Mouse (Mus musculus): ENCODE measurements around the gene Tbxas1. TPM values are rescaled to one million over a fixed set of nuclear protein-coding genes. Genes with fewer than 3 reads are reported as not detected.

Gene Tbxas1
- polyA plus RNA-seq, 1 experiment from 2014 or later: 5.5 TPM

DNA sequence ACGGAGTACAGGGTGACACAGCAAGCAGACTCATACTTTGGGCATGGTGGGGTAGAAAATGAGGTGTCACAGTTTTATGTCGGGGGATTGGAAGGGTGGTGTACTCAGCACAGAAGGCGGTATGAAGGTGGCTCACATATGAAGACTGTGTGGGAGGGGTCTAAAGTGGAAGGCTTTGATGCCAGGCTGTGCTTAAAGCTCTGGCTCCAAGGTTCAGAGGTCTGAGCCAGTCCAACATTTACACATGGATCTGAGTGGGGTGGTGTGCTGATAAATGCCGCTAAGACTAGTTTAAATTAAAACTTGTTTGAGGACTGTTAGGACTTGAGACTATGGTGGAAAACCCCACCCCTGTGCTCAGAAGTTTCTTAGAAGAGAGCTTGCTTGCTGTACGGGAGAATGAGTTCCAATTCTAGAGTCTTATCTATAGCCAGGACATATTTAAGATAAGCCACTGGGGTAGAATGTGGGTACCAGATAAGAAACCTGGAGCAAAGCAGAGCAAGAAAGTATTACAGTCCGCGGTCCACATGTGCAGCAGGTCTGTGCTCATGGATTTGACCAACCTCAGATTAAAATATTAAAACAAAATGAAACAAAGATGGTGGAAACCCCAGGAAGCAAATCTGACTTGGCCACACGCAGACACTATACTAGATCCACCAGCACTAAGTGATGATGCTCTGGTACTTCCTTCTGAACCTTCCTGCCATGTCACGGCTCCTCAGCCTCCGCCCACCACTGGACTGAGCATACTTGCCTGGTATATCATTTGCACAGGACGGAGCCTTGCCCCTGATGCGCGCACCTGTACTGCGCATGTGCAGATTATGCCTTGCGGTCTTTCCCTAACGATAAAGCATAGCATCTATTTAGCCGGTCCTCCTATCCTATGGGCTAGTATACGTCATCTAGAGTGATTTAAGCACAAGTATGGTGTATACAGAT lies 48.9 kb downstream of the Tbxas1 start:
- TF ChIP-seq EP300 (IDR thresholded peaks at IDR 0.05) (peak; percentile 88), CTCF (IDR thresholded peaks at IDR 0.05) (no peak)
- Histone ChIP-seq H3K36me3 (ENCODE audit: insufficient read depth, low read length) (no peaks in the 10 kb centered on the region), H3K4me3 (ENCODE audit: low read depth, low read length) (no peak overlapping the region), H3K4me2 (replicated peaks; ENCODE audit: low read depth, low read length) (no peak overlapping the region), H3K9me3 (ENCODE audit: low read length) (no peaks in the 10 kb centered on the region), H3K27me3 (replicated peaks; ENCODE audit: insufficient read depth, low read length) (no peaks in the 10 kb centered on the region), H3K27ac (ENCODE audit: low read length) (no peak overlapping the region; the same call in 1 of the 2 replicates), H3K4me1 (ENCODE audit: insufficient read depth, low read depth, low read length) (peaks cover 4% of the 10 kb centered on the region; the same call in 1 of the 2 replicates), H3K9ac (replicated peaks; ENCODE audit: low read depth) (no peak overlapping the region)
- peak; percentile 64 for ATAC-seq
- peak; percentile 25 for DNase-seq (ENCODE audit: low spot score)
- WGBS: 68% methylated on average over 18 of the region's 18 CpGs

GRCm38 (mm10) chr6:38925719-38926118 lies 50.5 kb downstream of the Tbxas1 start:
- no peak for ATAC-seq
- H3K4me2 ChIP-seq (replicated peaks; ENCODE audit: low read depth, low read length): no peak overlapping the region; the same call in 1 of the 2 replicates
- WGBS: 60% methylated on average over 7 of the region's 7 CpGs
- H3K27me3 ChIP-seq (replicated peaks; ENCODE audit: insufficient read depth, low read length): no peaks in the 10 kb centered on the region
- TF ChIP-seq CTCF (IDR thresholded peaks at IDR 0.05) (peak; percentile 53), EP300 (IDR thresholded peaks at IDR 0.05) (no peak)
- H3K9me3 ChIP-seq (ENCODE audit: low read length): no peaks in the 10 kb centered on the region
- DNase-seq (ENCODE audit: low spot score): no peak
- H3K27ac ChIP-seq (ENCODE audit: low read length): no peak overlapping the region
- no peak overlapping the region for H3K4me3 ChIP-seq (ENCODE audit: low read depth, low read length)
- peaks cover 4% of the 10 kb centered on the region; the same call in 1 of the 2 replicates for H3K4me1 ChIP-seq (ENCODE audit: insufficient read depth, low read depth, low read length)
- no peaks in the 10 kb centered on the region for H3K36me3 ChIP-seq (ENCODE audit: insufficient read depth, low read length)
- H3K9ac ChIP-seq (replicated peaks; ENCODE audit: low read depth): no peak overlapping the region

- TF ChIP-seq CTCF (IDR thresholded peaks at IDR 0.05): no peak
- no peak for TF ChIP-seq EP300 (IDR thresholded peaks at IDR 0.05)
- Histone ChIP-seq H3K4me2 (replicated peaks; ENCODE audit: low read depth, low read length) (peak overlapping the region; percentile 1; the same call in 1 of the 2 replicates), H3K9me3 (ENCODE audit: low read length) (no peaks in the 10 kb centered on the region), H3K36me3 (ENCODE audit: insufficient read depth, low read length) (no peaks in the 10 kb centered on the region), H3K4me3 (ENCODE audit: low read depth, low read length) (no peak overlapping the region), H3K27me3 (replicated peaks; ENCODE audit: insufficient read depth, low read length) (no peaks in the 10 kb centered on the region), H3K27ac (ENCODE audit: low read length) (no peak overlapping the region), H3K9ac (replicated peaks; ENCODE audit: low read depth) (no peak overlapping the region), H3K4me1 (ENCODE audit: insufficient read depth, low read depth, low read length) (peaks cover 4% of the 10 kb centered on the region; the same call in 1 of the 2 replicates)
- ATAC-seq (peak; percentile 55), DNase-seq (ENCODE audit: low spot score) (peak; percentile 50)
- 63% methylated on average over 28 of the region's 28 CpGs for WGBS
These were observed 51.1 kb downstream of the Tbxas1 start for GRCm38 (mm10) chr6:38926135-38926962.

GRCm38 (mm10) chr6:38926963-38927361 lies 51.8 kb downstream of the Tbxas1 start:
- 0 out of 2 replicates have a peak overlapping the region, but pooled peaks have one; percentile 1 for H3K4me2 ChIP-seq (replicated peaks; ENCODE audit: low read depth, low read length)
- H3K27me3 ChIP-seq (replicated peaks; ENCODE audit: insufficient read depth, low read length): no peaks in the 10 kb centered on the region
- TF ChIP-seq CTCF (IDR thresholded peaks at IDR 0.05) (no peak), EP300 (IDR thresholded peaks at IDR 0.05) (no peak)
- DNase-seq (ENCODE audit: low spot score) (no peak), ATAC-seq (no peak)
- no peaks in the 10 kb centered on the region for H3K36me3 ChIP-seq (ENCODE audit: insufficient read depth, low read length)
- no peak overlapping the region for H3K27ac ChIP-seq (ENCODE audit: low read length)
- peaks cover 4% of the 10 kb centered on the region; the same call in 1 of the 2 replicates for H3K4me1 ChIP-seq (ENCODE audit: insufficient read depth, low read depth, low read length)
- no peak overlapping the region for H3K4me3 ChIP-seq (ENCODE audit: low read depth, low read length)
- H3K9me3 ChIP-seq (ENCODE audit: low read length): no peaks in the 10 kb centered on the region
- WGBS: 50% methylated on average over 13 of the region's 13 CpGs
- H3K9ac ChIP-seq (replicated peaks; ENCODE audit: low read depth): no peak overlapping the region

GRCm38 (mm10) chr6:38928489-38928888 lies 53.3 kb downstream of the Tbxas1 start:
- H3K4me1 ChIP-seq (ENCODE audit: insufficient read depth, low read depth, low read length): peaks cover 4% of the 10 kb centered on the region; the same call in 1 of the 2 replicates
- H3K36me3 ChIP-seq (ENCODE audit: insufficient read depth, low read length): no peaks in the 10 kb centered on the region
- no peak overlapping the region for H3K9ac ChIP-seq (replicated peaks; ENCODE audit: low read depth)
- H3K4me2 ChIP-seq (replicated peaks; ENCODE audit: low read depth, low read length): no peak overlapping the region
- WGBS: 42% methylated on average over 3 of the region's 3 CpGs
- H3K9me3 ChIP-seq (ENCODE audit: low read length): no peaks in the 10 kb centered on the region
- H3K27ac ChIP-seq (ENCODE audit: low read length): no peak overlapping the region
- TF ChIP-seq CTCF (IDR thresholded peaks at IDR 0.05) (no peak), EP300 (IDR thresholded peaks at IDR 0.05) (no peak)
- ATAC-seq (no peak), DNase-seq (ENCODE audit: low spot score) (no peak)
- no peaks in the 10 kb centered on the region for H3K27me3 ChIP-seq (replicated peaks; ENCODE audit: insufficient read depth, low read length)
- no peak overlapping the region for H3K4me3 ChIP-seq (ENCODE audit: low read depth, low read length)

GRCm38 (mm10) chr6:38936009-38936408 lies 60.8 kb downstream of the Tbxas1 start:
- H3K9me3 ChIP-seq (ENCODE audit: low read length): no peaks in the 10 kb centered on the region
- H3K36me3 ChIP-seq (ENCODE audit: insufficient read depth, low read length): no peaks in the 10 kb centered on the region
- H3K4me2 ChIP-seq (replicated peaks; ENCODE audit: low read depth, low read length): no peak overlapping the region
- DNase-seq (ENCODE audit: low spot score) (no peak), ATAC-seq (no peak)
- H3K4me1 ChIP-seq (ENCODE audit: insufficient read depth, low read depth, low read length): no peaks in the 10 kb centered on the region
- no peak overlapping the region for H3K27ac ChIP-seq (ENCODE audit: low read length)
- H3K27me3 ChIP-seq (replicated peaks; ENCODE audit: insufficient read depth, low read length): no peaks in the 10 kb centered on the region
- TF ChIP-seq CTCF (IDR thresholded peaks at IDR 0.05): no peak
- no peak overlapping the region for H3K9ac ChIP-seq (replicated peaks; ENCODE audit: low read depth)
- no peak overlapping the region for H3K4me3 ChIP-seq (ENCODE audit: low read depth, low read length)
- WGBS: 62% methylated on average over 2 of the region's 2 CpGs

Measured in lung, postnatal 0 days (tissue).